Mouse (Mus musculus): ENCODE results near the gene Hoxa10. TPM values are rescaled to one million over a fixed set of nuclear protein-coding genes. Genes with fewer than 3 reads are reported as not detected.

The Hoxa10 gene
- polyA plus RNA-seq, 1 experiment from 2014 or later, result 20.2 TPM

DNA sequence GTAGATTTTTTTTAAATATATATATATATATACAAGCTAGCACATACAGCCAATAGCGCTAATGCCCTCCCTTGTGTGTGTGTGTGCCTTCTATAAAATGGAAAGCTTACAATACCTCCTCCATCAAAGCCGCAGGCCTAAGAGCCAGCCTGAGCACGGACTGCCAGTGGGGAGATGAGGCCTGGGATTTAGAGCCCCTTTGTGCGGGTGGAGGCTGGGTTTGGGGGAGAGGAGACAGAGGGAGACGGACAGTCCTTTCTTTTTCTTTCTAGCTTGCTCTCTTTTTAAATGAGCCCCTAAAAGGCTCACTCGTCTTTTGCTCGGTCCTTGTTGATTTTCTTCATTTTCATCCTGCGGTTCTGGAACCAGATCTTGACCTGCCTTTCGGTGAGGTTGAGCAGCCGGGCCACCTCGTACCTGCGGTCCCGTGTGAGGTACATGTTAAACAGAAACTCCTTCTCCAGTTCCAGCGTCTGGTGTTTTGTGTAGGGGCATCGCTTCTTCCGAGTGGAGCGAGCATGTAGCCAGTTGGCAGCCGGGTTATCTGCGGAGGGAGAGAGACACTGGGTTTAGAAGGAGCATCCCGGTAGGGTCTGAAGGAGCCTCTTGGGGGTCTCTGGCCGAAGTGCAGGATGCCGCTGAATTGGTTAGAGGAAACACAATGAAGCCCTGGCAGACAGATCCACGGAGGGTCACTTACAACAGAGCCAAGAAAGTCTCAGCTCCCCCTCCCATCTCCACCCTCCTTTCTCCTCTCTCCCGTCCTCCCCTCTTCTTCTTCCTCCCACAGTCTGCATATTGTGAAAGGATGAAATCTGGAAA lies 16.5 kb downstream of the Hoxa10 start:
- Histone ChIP-seq H3K36me3 (no peaks in the 10 kb centered on the region), H3K4me1 (replicated peaks) (peaks cover 11% of the 10 kb centered on the region; the same call in 1 of the 2 replicates), H3K9ac (no peak overlapping the region), H3K9me3 (no peaks in the 10 kb centered on the region), H3K4me2 (replicated peaks) (peak overlapping the region; percentile 50), H3K4me3 (replicated peaks) (peak overlapping the region; percentile 38), H3K27me3 (replicated peaks) (peaks cover 92% of the 10 kb centered on the region), H3K27ac (no peak overlapping the region)
- 10% methylated on average over 24 of the region's 24 CpGs for WGBS
- no peak for ATAC-seq

DNA sequence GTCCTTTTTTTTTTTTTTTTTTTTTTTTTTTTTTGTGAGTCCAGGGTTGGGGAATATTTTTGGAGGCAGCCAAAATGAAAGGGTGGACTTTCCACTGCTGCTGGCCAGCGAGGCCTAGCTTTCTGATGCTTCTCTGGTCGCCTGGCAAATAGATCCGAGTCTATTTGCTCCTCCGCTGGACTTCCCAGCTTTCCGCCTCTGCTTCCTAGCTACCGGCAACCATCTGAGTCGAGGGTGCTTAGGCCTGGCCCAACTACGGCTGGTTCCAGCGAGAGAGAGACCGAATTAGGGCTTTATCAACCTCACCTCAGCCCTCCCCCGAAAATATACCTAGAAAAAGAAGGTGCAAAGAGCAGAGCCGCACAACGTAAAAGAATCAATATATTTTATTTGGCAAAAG lies 17.9 kb downstream of the Hoxa10 start:
- 0 out of 2 replicates have a peak overlapping the region, but pooled peaks have one; percentile 11 for H3K4me3 ChIP-seq (replicated peaks)
- 41% methylated on average over 13 of the region's 13 CpGs for WGBS
- ATAC-seq, result no peak
- no peaks in the 10 kb centered on the region for H3K36me3 ChIP-seq
- 0 out of 2 replicates have a peak overlapping the region, but pooled peaks have one; percentile 13 for H3K27ac ChIP-seq
- H3K9me3 ChIP-seq, result no peaks in the 10 kb centered on the region
- H3K4me2 ChIP-seq (replicated peaks), result peak overlapping the region; percentile 94
- peaks cover 11% of the 10 kb centered on the region; the same call in 1 of the 2 replicates for H3K4me1 ChIP-seq (replicated peaks)
- peaks cover 94% of the 10 kb centered on the region for H3K27me3 ChIP-seq (replicated peaks)
- H3K9ac ChIP-seq, result no peak overlapping the region

DNA sequence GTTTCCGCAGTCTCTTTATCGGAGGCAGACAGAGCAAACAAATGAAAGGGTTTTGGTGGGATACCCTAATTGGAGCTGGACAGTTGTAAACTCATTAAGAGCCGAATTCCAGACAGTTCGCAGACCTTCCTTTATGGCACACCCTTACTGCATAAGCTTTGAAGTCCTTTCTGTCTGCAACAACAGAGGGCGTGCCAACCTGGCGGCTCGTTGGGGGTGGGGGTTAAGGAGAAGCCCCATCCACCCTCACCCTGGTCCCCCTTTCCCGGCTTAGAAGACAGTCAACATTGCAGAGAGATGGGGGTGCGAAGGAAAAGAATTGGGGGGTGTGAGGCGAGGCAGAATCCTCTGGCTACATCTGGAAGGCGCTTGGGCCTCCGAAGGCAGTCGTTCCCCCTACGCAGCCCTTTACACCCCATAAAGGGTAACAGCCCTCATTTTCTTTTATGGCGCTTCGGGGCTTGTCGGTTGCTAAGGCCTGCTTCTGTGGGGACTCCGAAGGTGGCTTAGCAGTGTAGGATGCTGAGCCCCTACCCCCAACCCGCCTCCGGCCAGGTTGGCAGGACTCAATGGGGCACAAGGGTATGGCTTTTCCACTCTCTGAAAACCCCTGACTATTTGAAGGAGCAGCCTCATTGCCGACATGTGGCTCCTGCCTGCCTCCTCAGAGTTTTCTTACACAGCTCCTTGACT lies 18.5 kb downstream of the Hoxa10 start:
- peaks cover 11% of the 10 kb centered on the region; the same call in 1 of the 2 replicates for H3K4me1 ChIP-seq (replicated peaks)
- no peaks in the 10 kb centered on the region for H3K36me3 ChIP-seq
- peak overlapping the region; percentile 72 for H3K27ac ChIP-seq
- WGBS, result 10% methylated on average over 21 of the region's 21 CpGs
- peak; percentile 46 for ATAC-seq
- no peaks in the 10 kb centered on the region for H3K9me3 ChIP-seq
- no peak overlapping the region for H3K9ac ChIP-seq
- H3K4me2 ChIP-seq (replicated peaks), result peak overlapping the region; percentile 94
- H3K27me3 ChIP-seq (replicated peaks), result peaks cover 94% of the 10 kb centered on the region
- peak overlapping the region; percentile 55 for H3K4me3 ChIP-seq (replicated peaks)

DNA sequence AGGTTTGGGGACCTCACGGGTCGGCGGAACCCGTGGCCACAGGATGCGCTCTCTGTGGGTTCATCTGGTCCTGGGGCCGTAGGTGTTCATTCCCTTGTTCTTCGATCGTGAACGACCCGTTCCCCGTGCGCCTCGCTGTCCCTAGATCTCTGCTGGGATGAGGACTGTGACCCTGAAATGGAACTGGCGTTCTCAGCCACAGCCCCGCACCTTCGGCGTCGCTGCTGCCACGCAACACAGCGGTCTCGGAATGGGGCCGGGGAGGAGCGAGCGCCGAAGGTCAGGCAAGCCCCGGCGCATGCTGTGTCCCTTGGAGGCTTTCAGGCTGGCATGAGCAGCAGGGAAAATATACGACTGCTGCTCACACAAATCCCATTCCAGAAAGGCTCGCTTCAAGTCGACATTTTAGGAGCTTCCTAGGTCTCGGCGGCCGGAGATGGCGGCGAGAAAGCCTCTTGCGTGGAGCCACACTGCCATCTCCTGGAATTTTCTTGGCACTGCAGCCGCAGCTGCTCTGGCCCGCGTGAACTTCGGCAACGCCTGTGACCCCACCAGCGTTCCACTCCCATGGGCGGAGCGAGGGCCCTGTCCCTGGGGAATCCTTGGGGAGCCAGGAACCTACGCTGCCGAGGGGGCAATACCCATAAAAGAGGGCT lies 19.2 kb downstream of the Hoxa10 start, which contains the start of gene Hoxa7:
TSS of gene Hoxa7 (minus strand) at position 518 of the 656 bp plus-strand sequence.
- WGBS, result 1% methylated on average over 46 of the region's 46 CpGs
- peak within 1 kb of the TSS; percentile 94 for H3K4me2 ChIP-seq (replicated peaks)
- H3K27ac ChIP-seq, result peak within 1 kb of the TSS; percentile 77
- ATAC-seq, result peak; percentile 68
- peak within 1 kb of the TSS; percentile 62 for H3K9ac ChIP-seq
- H3K36me3 ChIP-seq, result no peaks in the 10 kb centered on the region
- H3K9me3 ChIP-seq, result no peaks in the 10 kb centered on the region
- peaks cover 92% of the 10 kb centered on the region for H3K27me3 ChIP-seq (replicated peaks)
- peaks cover 17% of the 10 kb centered on the region for H3K4me1 ChIP-seq (replicated peaks)
- H3K4me3 ChIP-seq (replicated peaks), result peak within 1 kb of the TSS; percentile 55

DNA sequence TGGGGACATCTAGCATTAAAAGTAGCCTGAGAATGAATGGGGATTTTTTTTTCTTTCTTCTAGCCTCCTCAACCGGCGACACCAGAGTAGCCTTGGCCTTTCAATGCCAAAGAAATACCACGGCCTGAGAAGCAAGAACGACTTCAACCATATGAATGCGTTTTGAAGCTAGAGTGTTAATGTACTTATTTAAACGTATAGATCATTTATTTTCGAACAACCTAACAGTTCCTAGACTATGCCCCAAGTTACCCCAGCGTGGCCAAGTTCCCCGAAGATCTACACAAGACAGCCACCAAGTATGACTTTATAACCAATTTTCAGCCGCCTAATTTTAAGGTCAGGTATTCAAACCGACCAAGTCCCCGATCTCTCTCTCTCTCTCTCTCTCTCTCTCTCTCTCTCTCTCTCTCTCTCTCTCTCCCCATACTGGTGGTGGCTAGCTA lies 19.8 kb downstream of the Hoxa10 start:
- ATAC-seq, result no peak
- Histone ChIP-seq H3K27ac (no peak overlapping the region; the same call in 1 of the 2 replicates), H3K9me3 (no peaks in the 10 kb centered on the region), H3K27me3 (replicated peaks) (peaks cover 92% of the 10 kb centered on the region), H3K4me1 (replicated peaks) (peaks cover 17% of the 10 kb centered on the region), H3K4me2 (replicated peaks) (peak overlapping the region; percentile 94), H3K36me3 (no peaks in the 10 kb centered on the region), H3K4me3 (replicated peaks) (peak overlapping the region; percentile 55), H3K9ac (peak overlapping the region; percentile 62; the same call in 1 of the 2 replicates)
- WGBS, result 19% methylated on average over 12 of the region's 12 CpGs

DNA sequence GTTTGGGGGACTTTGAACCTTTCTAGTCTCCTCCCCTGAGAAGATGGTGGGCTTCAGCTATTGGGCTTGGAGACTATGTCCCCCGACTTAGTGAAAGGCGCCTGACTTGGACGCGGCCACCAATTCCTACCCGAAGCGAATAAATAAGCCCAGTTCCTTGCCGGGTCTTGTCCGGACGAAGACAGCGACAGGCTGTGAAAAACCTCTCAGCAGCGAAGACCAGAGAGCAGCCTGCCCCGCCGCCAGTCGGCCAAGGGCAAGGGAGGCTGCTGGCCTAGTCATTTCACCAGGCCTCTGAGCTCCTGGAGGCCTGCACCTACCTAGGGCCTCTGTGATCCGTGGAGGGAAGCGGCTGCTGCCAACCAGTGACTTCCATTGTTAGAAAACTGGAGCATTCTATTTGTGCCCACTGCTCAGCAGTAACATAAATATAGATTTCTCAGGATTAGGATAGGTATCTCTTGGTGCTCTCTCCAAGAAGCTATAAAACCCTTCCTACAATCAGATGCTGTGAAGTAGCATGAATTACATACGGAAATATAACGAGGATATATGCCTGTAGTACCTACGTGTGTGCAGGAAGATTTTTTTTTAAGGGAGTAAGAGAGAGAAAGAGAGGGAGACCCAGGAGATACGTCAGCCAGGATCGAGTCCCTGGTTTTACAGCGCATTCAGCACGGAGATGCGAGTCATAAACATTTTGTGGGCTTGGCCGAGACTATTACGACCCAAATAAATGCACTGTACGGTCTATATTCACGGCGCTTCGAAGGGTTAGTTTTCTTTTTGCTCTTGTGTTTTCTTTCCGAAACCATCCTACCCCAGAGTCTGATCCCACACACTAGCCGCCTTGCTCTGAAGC lies 20.4 kb downstream of the Hoxa10 start:
- no peak for ATAC-seq
- H3K9ac ChIP-seq, result no peak overlapping the region
- H3K9me3 ChIP-seq, result no peaks in the 10 kb centered on the region
- peak overlapping the region; percentile 94 for H3K4me2 ChIP-seq (replicated peaks)
- H3K27ac ChIP-seq, result no peak overlapping the region
- H3K36me3 ChIP-seq, result no peaks in the 10 kb centered on the region
- H3K4me1 ChIP-seq (replicated peaks), result peaks cover 21% of the 10 kb centered on the region
- H3K27me3 ChIP-seq (replicated peaks), result peaks cover 91% of the 10 kb centered on the region
- no peak overlapping the region for H3K4me3 ChIP-seq (replicated peaks)
- 37% methylated on average over 32 of the region's 32 CpGs for WGBS

DNA sequence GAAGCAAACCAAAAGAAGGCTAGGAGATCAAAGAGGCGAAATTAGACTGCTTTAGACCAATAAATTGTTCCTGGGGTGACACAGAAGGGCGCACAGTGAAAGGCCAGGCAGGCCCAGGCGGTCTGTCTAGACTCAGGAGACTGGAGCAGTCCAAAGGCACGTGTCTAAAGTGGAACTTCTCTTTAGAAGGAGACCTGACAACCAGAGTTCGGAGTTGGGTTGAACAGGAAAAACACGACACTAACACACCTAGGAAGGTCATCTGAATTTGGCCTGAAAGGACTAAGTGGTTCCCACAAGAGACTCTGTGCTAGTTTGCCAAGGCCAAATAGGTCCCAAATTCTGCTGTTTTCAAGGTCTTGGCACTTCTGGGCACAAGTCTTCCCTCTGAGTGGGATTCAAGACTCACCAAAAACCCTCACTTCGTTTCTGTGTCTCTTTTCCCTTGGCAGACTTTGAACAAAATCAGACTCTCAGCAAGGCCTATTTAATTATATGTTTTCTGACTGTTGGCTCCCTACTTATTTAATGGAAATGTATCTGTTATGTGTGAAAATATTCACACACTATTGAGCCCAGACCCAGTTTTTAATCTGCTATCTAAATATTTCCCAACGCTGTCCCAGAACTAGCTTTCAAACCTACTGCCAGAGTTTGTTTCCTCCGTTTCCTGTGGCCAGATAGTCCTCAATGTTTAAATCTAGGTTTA lies 21.3 kb downstream of the Hoxa10 start:
- peak overlapping the region; percentile 22; the same call in 1 of the 2 replicates for H3K4me2 ChIP-seq (replicated peaks)
- H3K36me3 ChIP-seq, result no peaks in the 10 kb centered on the region
- H3K4me1 ChIP-seq (replicated peaks), result peaks cover 18% of the 10 kb centered on the region
- H3K4me3 ChIP-seq (replicated peaks), result no peak overlapping the region
- 51% methylated on average over 9 of the region's 9 CpGs for WGBS
- H3K9ac ChIP-seq, result no peak overlapping the region
- H3K9me3 ChIP-seq, result no peaks in the 10 kb centered on the region
- peaks cover 91% of the 10 kb centered on the region for H3K27me3 ChIP-seq (replicated peaks)
- ATAC-seq, result no peak
- H3K27ac ChIP-seq, result no peak overlapping the region

DNA sequence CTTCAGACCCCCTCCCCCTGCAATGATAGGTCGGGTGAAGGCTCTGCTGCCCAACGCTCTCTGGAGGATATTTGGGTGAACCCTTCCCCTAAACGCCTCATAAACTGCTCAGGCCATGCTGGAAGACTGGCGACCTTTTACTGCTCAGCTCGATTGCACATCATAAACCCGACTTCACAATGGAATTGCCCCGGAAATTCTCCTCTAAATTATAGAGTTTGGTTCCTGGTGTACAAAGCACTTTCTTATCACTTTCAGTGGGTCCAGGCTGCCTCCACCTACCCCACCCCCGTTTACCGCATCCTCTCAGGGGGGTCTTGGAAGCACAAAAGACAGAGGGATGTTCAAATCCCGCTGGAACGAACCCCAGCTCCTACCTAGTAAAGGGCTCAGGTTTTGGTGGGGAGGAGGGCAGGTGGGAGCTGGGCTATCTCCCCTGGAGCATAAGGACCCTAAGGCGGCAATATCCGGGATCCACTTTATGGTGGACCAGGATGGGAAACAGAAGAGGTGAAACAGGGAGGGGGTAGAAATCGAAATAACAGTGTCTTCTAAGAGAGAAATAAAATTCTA lies 21.9 kb downstream of the Hoxa10 start:
- H3K36me3 ChIP-seq, result no peaks in the 10 kb centered on the region
- 40% methylated on average over 14 of the region's 14 CpGs for WGBS
- H3K9me3 ChIP-seq, result no peaks in the 10 kb centered on the region
- peaks cover 89% of the 10 kb centered on the region for H3K27me3 ChIP-seq (replicated peaks)
- H3K9ac ChIP-seq, result no peak overlapping the region
- H3K4me1 ChIP-seq (replicated peaks), result peaks cover 18% of the 10 kb centered on the region
- H3K27ac ChIP-seq, result no peak overlapping the region
- peak overlapping the region; percentile 77 for H3K4me2 ChIP-seq (replicated peaks)
- no peak for ATAC-seq
- peak overlapping the region; percentile 42; the same call in 1 of the 2 replicates for H3K4me3 ChIP-seq (replicated peaks)

DNA sequence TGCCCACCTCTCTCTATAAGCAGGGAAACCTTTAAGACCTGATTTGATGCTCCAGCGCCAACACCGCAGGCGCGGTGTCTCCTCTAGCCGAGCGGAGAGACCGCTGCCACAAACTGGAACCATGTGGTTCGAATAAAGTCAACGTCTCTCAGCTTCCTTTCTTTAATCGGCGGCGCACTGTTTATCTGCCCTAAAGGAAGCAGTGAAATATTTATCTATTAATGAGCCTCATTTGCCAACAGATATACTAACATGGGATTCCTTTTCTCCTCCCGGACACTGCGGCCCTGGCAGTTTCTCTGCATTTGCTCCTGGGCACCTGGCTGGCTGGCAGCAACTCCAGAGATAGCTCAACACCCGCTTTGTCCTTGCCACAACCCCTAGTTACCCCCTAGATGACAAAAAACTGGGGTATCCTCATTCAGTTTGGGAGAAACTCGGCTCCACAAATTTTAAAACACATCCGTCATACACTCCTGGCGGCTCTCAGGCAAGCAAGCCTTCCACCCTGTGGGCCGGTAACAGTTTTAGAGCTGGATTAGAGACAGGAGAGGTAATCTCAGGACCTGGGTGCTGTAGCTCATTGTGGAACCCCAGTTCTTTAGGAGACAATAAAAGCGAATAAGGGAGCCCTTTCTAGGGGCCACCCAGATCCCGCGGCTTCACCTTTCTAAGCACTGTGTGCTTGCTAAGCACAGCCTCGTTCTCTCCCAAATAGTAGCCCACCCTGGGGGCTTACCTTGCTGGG lies 22.6 kb downstream of the Hoxa10 start:
- peaks cover 19% of the 10 kb centered on the region for H3K4me1 ChIP-seq (replicated peaks)
- no peaks in the 10 kb centered on the region for H3K36me3 ChIP-seq
- peaks cover 85% of the 10 kb centered on the region for H3K27me3 ChIP-seq (replicated peaks)
- no peaks in the 10 kb centered on the region for H3K9me3 ChIP-seq
- no peak for ATAC-seq
- H3K4me2 ChIP-seq (replicated peaks), result peak overlapping the region; percentile 77
- H3K4me3 ChIP-seq (replicated peaks), result peak overlapping the region; percentile 42
- H3K27ac ChIP-seq, result no peak overlapping the region; the same call in 1 of the 2 replicates
- WGBS, result 16% methylated on average over 23 of the region's 23 CpGs
- H3K9ac ChIP-seq, result peak overlapping the region; percentile 29

DNA sequence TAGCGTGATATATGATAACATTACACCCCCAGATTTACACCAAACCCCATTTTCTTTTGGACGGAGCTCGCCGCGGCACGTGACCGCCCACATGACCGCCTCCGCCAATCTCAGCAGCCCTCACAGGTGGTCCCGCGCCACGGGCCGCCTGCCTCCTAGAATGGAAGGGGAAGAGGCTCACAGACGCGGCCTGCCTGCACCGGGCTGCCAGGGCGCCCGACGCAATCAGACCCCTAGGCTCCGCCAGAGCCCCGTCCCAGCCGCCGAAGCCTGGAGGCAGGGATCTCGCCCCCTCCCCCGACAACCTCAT lies 23.2 kb downstream of the Hoxa10 start:
- peak overlapping the region; percentile 29; the same call in 1 of the 2 replicates for H3K9ac ChIP-seq
- H3K4me3 ChIP-seq (replicated peaks), result peak overlapping the region; percentile 42
- WGBS, result under 1% methylated on average over 25 of the region's 25 CpGs
- no peaks in the 10 kb centered on the region for H3K9me3 ChIP-seq
- H3K4me2 ChIP-seq (replicated peaks), result peak overlapping the region; percentile 77
- peak; percentile 55 for ATAC-seq
- peaks cover 85% of the 10 kb centered on the region for H3K27me3 ChIP-seq (replicated peaks)
- H3K27ac ChIP-seq, result peak overlapping the region; percentile 37; the same call in 1 of the 2 replicates
- H3K36me3 ChIP-seq, result no peaks in the 10 kb centered on the region
- peaks cover 24% of the 10 kb centered on the region for H3K4me1 ChIP-seq (replicated peaks)
